Mouse (Mus musculus) lung, postnatal 0 days (tissue): ENCODE results near the gene Triobp. TPM values are rescaled to one million over a fixed set of nuclear protein-coding genes. Genes with fewer than 3 reads are reported as not detected.
A peak's percentile ranks its signal among the peaks of the same experiment; 100 is the strongest.

ENCODE experiments used
- ATAC-seq: fragments of 200-750 bp; cut with Nextera tagmentation; 2 replicates; pipeline ENCODE4 v1.8.0; 2017; ENCODE audit warnings: moderate library complexity
- DNase-seq: peaks from one replicate; pipeline ENCODE4 v3.0.0-alpha.2; 2016; ENCODE audit warnings: low spot score
- H3K27ac ChIP-seq: fragments of 300-500 bp; sonication (generic); 2 replicates; pipeline ENCODE4 v1.5.1; 2014; ENCODE audit warnings: antibody characterized with exemption, mild to moderate bottlenecking, low read length, mixed read lengths
- H3K27me3 ChIP-seq: fragments of 300-500 bp; sonication (generic); replicated peaks from 2 replicates; pipeline ENCODE4 v1.6.1; 2014; ENCODE audit warnings: low read length, mixed read lengths; ENCODE audit not compliant: insufficient read depth
- H3K36me3 ChIP-seq: fragments of 300-500 bp; sonication (generic); 2 replicates; pipeline ENCODE4 v1.6.1; 2014; ENCODE audit warnings: low read length, mixed read lengths; ENCODE audit not compliant: insufficient read depth
- H3K4me1 ChIP-seq: fragments of 300-500 bp; sonication (generic); 2 replicates; pipeline ENCODE4 v1.6.1; 2014; ENCODE audit warnings: antibody characterized with exemption, low read depth, low read length, mixed read lengths; ENCODE audit not compliant: insufficient read depth
- H3K4me2 ChIP-seq: fragments of 300-500 bp; sonication (generic); replicated peaks from 2 replicates; pipeline ENCODE4 v1.6.1; 2014; ENCODE audit warnings: low read depth, mild to moderate bottlenecking, low read length, moderate library complexity, mixed read lengths
- H3K4me3 ChIP-seq: fragments of 300-500 bp; sonication (generic); 2 replicates; pipeline ENCODE4 v1.5.1; 2014; ENCODE audit warnings: low read depth, low read length
- H3K9ac ChIP-seq: fragments of 300-500 bp; sonication (generic); replicated peaks from 2 replicates; pipeline ENCODE4 v1.6.1; 2014; ENCODE audit warnings: low read depth, mild to moderate bottlenecking
- H3K9me3 ChIP-seq: fragments of 300-500 bp; sonication (generic); 2 replicates; pipeline ENCODE4 v1.6.1; 2016; ENCODE audit warnings: low read length, mixed read lengths
- CTCF ChIP-seq: IDR thresholded peaks from 2 replicates; pipeline ENCODE4 v1.5.1; 2016; ENCODE audit warnings: antibody characterized with exemption, mild to moderate bottlenecking
- EP300 ChIP-seq: IDR thresholded peaks from 2 replicates; pipeline ENCODE4 v1.6.1; 2016; ENCODE audit warnings: antibody characterized with exemption, mild to moderate bottlenecking, control low read depth
- WGBS: fragments of 180-500 bp; shearing (Covaris S2); extraction: QIAGEN DNeasy Blood & Tissue Kit; methylation state at CpG from one replicate; pipeline ENCODE4 v1.1.7; 2014; 5-methylcytosine and 5-hydroxymethylcytosine counted together
- polyA plus RNA-seq: library from polyadenylated mRNA; unstranded; fragments of >200 nt; fragmentation: Nextera tagmentation; extraction: Ambion mirVana; gene quantifications from 2 replicates; pipeline ENCODE4 v1.2.1, GENCODE M21; 2015

Gene Triobp
- polyA plus RNA-seq, 1 experiment from 2014 or later = 23.9 TPM

- no peaks in the 10 kb centered on the region for H3K4me1 ChIP-seq
- DNase-seq (no peak), ATAC-seq (no peak)
- WGBS = 6% methylated on average over 11 of the region's 11 CpGs
- H3K27me3 ChIP-seq = no peaks in the 10 kb centered on the region
- H3K4me2 ChIP-seq = peak overlapping the region; percentile 54
- no peak overlapping the region for H3K27ac ChIP-seq
- TF ChIP-seq CTCF (no peak), EP300 (no peak)
- H3K4me3 ChIP-seq = peak overlapping the region; percentile 17; the same call in 1 of the 2 replicates
- H3K36me3 ChIP-seq = no peaks in the 10 kb centered on the region
- no peaks in the 10 kb centered on the region for H3K9me3 ChIP-seq
- no peak overlapping the region for H3K9ac ChIP-seq
Measured at GRCm38 (mm10) chr15:78948152-78948725, 715 bp downstream of the Triobp start.

- DNase-seq = no peak
- Histone ChIP-seq H3K4me3 (no peak overlapping the region), H3K4me2 (no peak overlapping the region), H3K27me3 (no peaks in the 10 kb centered on the region), H3K9me3 (no peaks in the 10 kb centered on the region), H3K4me1 (no peaks in the 10 kb centered on the region), H3K36me3 (no peaks in the 10 kb centered on the region), H3K27ac (no peak overlapping the region), H3K9ac (no peak overlapping the region)
- TF ChIP-seq CTCF (no peak), EP300 (no peak)
- 97% methylated on average over 3 of the region's 3 CpGs for WGBS
- no peak for ATAC-seq
Measured at GRCm38 (mm10) chr15:78948883-78949282, 1.4 kb downstream of the Triobp start.

- Histone ChIP-seq H3K27me3 (no peaks in the 10 kb centered on the region), H3K9me3 (no peaks in the 10 kb centered on the region), H3K27ac (no peak overlapping the region), H3K4me1 (no peaks in the 10 kb centered on the region), H3K4me3 (no peak overlapping the region), H3K9ac (no peak overlapping the region), H3K36me3 (no peaks in the 10 kb centered on the region), H3K4me2 (no peak overlapping the region)
- no peak for ATAC-seq
- TF ChIP-seq CTCF = no peak
- TF ChIP-seq EP300 = no peak
- DNase-seq = no peak
- 71% methylated on average over 3 of the region's 3 CpGs for WGBS
Measured at GRCm38 (mm10) chr15:78955663-78956062, 8.1 kb downstream of the Triobp start.

GRCm38 (mm10) chr15:78956351-78956750, 8.8 kb downstream of the Triobp start:
- Histone ChIP-seq H3K36me3 (no peaks in the 10 kb centered on the region), H3K27ac (no peak overlapping the region), H3K4me2 (no peak overlapping the region), H3K9ac (no peak overlapping the region), H3K9me3 (no peaks in the 10 kb centered on the region), H3K4me3 (no peak overlapping the region), H3K27me3 (no peaks in the 10 kb centered on the region), H3K4me1 (no peaks in the 10 kb centered on the region)
- no peak for TF ChIP-seq EP300
- peak; percentile 68 for TF ChIP-seq CTCF
- ATAC-seq (no peak), DNase-seq (peak; percentile 65)
- WGBS = 72% methylated on average over 4 of the region's 4 CpGs

- DNase-seq = no peak
Measured at GRCm38 (mm10) chr15:78957021-78957420, 9.5 kb downstream of the Triobp start.

GRCm38 (mm10) chr15:78959537-78959936, 12.0 kb downstream of the Triobp start:
- Histone ChIP-seq H3K4me2 (no peak overlapping the region), H3K27me3 (no peaks in the 10 kb centered on the region), H3K9ac (no peak overlapping the region), H3K36me3 (no peaks in the 10 kb centered on the region), H3K9me3 (no peaks in the 10 kb centered on the region), H3K4me3 (no peak overlapping the region), H3K4me1 (no peaks in the 10 kb centered on the region), H3K27ac (no peak overlapping the region)
- 74% methylated on average over 11 of the region's 11 CpGs for WGBS
- ATAC-seq (no peak), DNase-seq (no peak)
- no peak for TF ChIP-seq CTCF
- TF ChIP-seq EP300 = no peak

More at GRCm38 (mm10) chr15:78957021-78957420, 9.5 kb downstream of the Triobp start:
- Histone ChIP-seq H3K4me2 (no peak overlapping the region), H3K36me3 (no peaks in the 10 kb centered on the region), H3K27me3 (no peaks in the 10 kb centered on the region), H3K9ac (no peak overlapping the region), H3K9me3 (no peaks in the 10 kb centered on the region), H3K27ac (no peak overlapping the region), H3K4me3 (no peak overlapping the region), H3K4me1 (no peaks in the 10 kb centered on the region)
- ATAC-seq = no peak
- 59% methylated on average over 15 of the region's 15 CpGs for WGBS
- no peak for TF ChIP-seq CTCF
- TF ChIP-seq EP300 = no peak
